Mouse (Mus musculus) forebrain, embryonic 14.5 days (tissue): ENCODE measurements at regions not wholly inside any gene's neighbourhood (a gene's known extent, or its start where the extent isn't known, plus 50 kb on each side); places are given as distances from the start of the nearest gene placed in this dataset.

Experiments
- ATAC-seq: fragments of 200-750 bp; cut with Nextera tagmentation; 2 replicates; pipeline ENCODE4 v1.8.0; 2017; ENCODE audit warnings: mild to moderate bottlenecking, moderate library complexity
- DNase-seq: peaks from one replicate; pipeline ENCODE4 v3.0.0-alpha.2; 2015; ENCODE audit warnings: low spot score
- H3K27ac ChIP-seq: fragments of 300-500 bp; sonication (generic); 2 replicates; pipeline ENCODE4 v1.5.1; 2014; ENCODE audit warnings: low read depth, mild to moderate bottlenecking, control low read depth, low read length, moderate library complexity
- H3K27me3 ChIP-seq: fragments of 300-500 bp; sonication (generic); replicated peaks from 2 replicates; pipeline ENCODE4 v1.6.1; 2014; ENCODE audit warnings: low read length, control low read depth, mixed read lengths; ENCODE audit not compliant: control insufficient read depth, insufficient read depth
- H3K36me3 ChIP-seq: fragments of 300-500 bp; sonication (generic); 2 replicates; pipeline ENCODE4 v1.6.1; 2014; ENCODE audit warnings: low read length, control low read depth; ENCODE audit not compliant: control insufficient read depth, insufficient read depth
- H3K4me1 ChIP-seq: fragments of 300-500 bp; sonication (generic); 2 replicates; pipeline ENCODE4 v1.6.1; 2014; ENCODE audit warnings: antibody characterized with exemption, low read length, control low read depth; ENCODE audit not compliant: control insufficient read depth, insufficient read depth
- H3K4me2 ChIP-seq: fragments of 300-500 bp; sonication (generic); 2 replicates; pipeline ENCODE4 v1.6.1; 2014; ENCODE audit warnings: mild to moderate bottlenecking, control low read depth, low read length
- H3K4me3 ChIP-seq: fragments of 300-500 bp; sonication (generic); 2 replicates; pipeline ENCODE4 v1.5.1; 2014; ENCODE audit warnings: low read depth, low read length, control low read depth
- H3K9ac ChIP-seq: fragments of 300-500 bp; sonication (generic); 2 replicates; pipeline ENCODE4 v1.6.1; 2014; ENCODE audit warnings: mild to moderate bottlenecking, low read length, control low read depth, moderate library complexity
- H3K9me3 ChIP-seq: fragments of 300-500 bp; sonication (generic); replicated peaks from 2 replicates; pipeline ENCODE4 v1.6.1; 2016; ENCODE audit warnings: low read length, control low read depth, mixed read lengths; ENCODE audit not compliant: control insufficient read depth
- WGBS: fragments of 180-500 bp; shearing (Covaris S2); extraction: QIAGEN DNeasy Blood & Tissue Kit; methylation state at CpG from one replicate; pipeline ENCODE4 v1.1.7; 2014; 5-methylcytosine and 5-hydroxymethylcytosine counted together

GRCm38 (mm10) chr14:25354288-25354850 lies 104.6 kb upstream of the Zmiz1 start:
- WGBS, result 54% methylated on average over 7 of the region's 7 CpGs

GRCm38 (mm10) chr14:25357805-25358204 lies 101.2 kb upstream of the Zmiz1 start:
- Histone ChIP-seq H3K9me3 (no peaks in the 10 kb centered on the region), H3K4me3 (no peak overlapping the region), H3K4me2 (no peak overlapping the region), H3K27ac (no peak overlapping the region), H3K27me3 (no peaks in the 10 kb centered on the region), H3K36me3 (no peaks in the 10 kb centered on the region), H3K9ac (no peak overlapping the region), H3K4me1 (peaks cover 5% of the 10 kb centered on the region)
- ATAC-seq (no peak), DNase-seq (no peak)
- WGBS, result 91% methylated on average over 9 of the region's 9 CpGs

More at GRCm38 (mm10) chr14:25354288-25354850, 104.6 kb upstream of the Zmiz1 start:
- no peaks in the 10 kb centered on the region for H3K9me3 ChIP-seq
- H3K36me3 ChIP-seq, result no peaks in the 10 kb centered on the region
- DNase-seq (no peak), ATAC-seq (no peak)
- H3K27ac ChIP-seq, result no peak overlapping the region
- no peak overlapping the region for H3K4me2 ChIP-seq
- no peak overlapping the region for H3K4me3 ChIP-seq
- no peaks in the 10 kb centered on the region for H3K27me3 ChIP-seq
- H3K9ac ChIP-seq, result no peak overlapping the region
- H3K4me1 ChIP-seq, result no peaks in the 10 kb centered on the region; the same call in 1 of the 2 replicates

- Histone ChIP-seq H3K4me3 (no peak overlapping the region), H3K4me2 (no peak overlapping the region), H3K4me1 (peaks cover 9% of the 10 kb centered on the region), H3K36me3 (no peaks in the 10 kb centered on the region), H3K27ac (no peak overlapping the region), H3K9me3 (no peaks in the 10 kb centered on the region), H3K9ac (no peak overlapping the region), H3K27me3 (no peaks in the 10 kb centered on the region)
- WGBS, result 90% methylated on average over 3 of the region's 3 CpGs
- no peak for ATAC-seq
- no peak for DNase-seq
Observed at GRCm38 (mm10) chr14:25359824-25360294, 99.1 kb upstream of the Zmiz1 start.

DNA sequence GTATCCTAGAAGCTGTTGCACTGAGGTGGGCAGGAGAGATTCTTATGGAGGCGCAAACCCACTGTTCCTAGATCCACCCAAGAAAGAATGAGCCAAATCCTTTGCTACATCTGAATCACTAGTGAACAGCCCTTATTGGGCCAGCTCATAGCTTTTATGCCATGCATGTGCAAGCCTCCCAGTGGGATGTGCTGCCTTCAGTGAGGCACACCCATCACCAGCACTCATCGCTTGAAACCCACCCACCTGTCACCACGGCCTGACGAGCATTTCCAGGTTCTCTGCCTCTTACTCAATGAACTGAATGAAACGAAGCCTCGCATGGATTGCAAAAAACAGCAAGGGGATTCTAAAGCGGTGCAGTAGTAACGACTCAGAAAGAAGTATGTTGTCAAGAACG lies 98.3 kb upstream of the Zmiz1 start:
- no peaks in the 10 kb centered on the region for H3K36me3 ChIP-seq
- H3K9me3 ChIP-seq, result no peaks in the 10 kb centered on the region
- H3K9ac ChIP-seq, result no peak overlapping the region
- H3K27me3 ChIP-seq, result no peaks in the 10 kb centered on the region
- H3K27ac ChIP-seq, result no peak overlapping the region
- no peak overlapping the region for H3K4me2 ChIP-seq
- ATAC-seq (no peak), DNase-seq (no peak)
- 67% methylated on average over 9 of the region's 9 CpGs for WGBS
- no peak overlapping the region for H3K4me3 ChIP-seq
- H3K4me1 ChIP-seq, result peaks cover 9% of the 10 kb centered on the region

DNA sequence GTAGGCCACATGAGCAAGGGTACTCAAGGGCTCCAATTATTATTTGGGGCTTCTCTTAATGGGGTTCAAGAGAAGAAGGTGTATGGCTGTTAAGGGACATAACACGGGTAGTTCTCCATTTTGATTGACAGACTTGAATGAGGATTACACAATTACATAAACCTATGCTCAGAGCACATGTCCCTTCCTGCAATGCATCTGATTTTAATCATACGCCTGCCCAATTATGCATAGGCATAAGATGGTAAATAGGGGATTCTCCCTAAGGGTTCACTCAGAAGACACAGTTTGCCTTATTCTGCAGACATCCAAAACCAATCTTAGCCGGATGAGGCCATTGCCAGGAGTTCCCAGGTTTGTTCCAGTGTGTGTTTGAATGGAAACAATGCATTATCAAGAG lies 97.9 kb upstream of the Zmiz1 start:
- 74% methylated on average over 3 of the region's 3 CpGs for WGBS
- Histone ChIP-seq H3K4me3 (no peak overlapping the region), H3K9ac (no peak overlapping the region), H3K27ac (no peak overlapping the region), H3K27me3 (no peaks in the 10 kb centered on the region), H3K36me3 (no peaks in the 10 kb centered on the region), H3K4me1 (peaks cover 13% of the 10 kb centered on the region), H3K9me3 (no peaks in the 10 kb centered on the region), H3K4me2 (no peak overlapping the region)
- DNase-seq (no peak), ATAC-seq (no peak)

DNA sequence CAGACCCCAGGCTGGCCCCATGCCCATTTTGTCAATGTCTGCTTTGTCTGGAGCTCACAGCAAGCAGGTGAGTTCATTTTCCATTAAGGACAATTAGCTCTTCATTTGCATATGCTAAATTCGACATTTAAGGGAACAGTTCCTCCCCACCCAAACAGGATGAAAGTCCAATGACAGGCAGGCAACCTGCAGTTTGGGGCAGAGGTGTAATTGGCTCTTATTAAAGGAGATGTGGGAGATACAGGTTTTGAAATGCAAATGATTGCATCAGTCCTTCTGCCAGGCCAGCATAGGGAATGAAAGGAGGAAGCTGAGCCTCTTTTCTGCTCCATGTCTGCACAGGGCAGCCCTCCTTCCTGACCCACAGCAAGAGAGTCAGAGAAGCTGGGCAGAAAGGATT lies 96.2 kb upstream of the Zmiz1 start:
- H3K9ac ChIP-seq, result no peak overlapping the region
- DNase-seq (peak; percentile 53), ATAC-seq (peak; percentile 42)
- no peaks in the 10 kb centered on the region for H3K36me3 ChIP-seq
- H3K4me3 ChIP-seq, result no peak overlapping the region
- H3K4me1 ChIP-seq, result peaks cover 14% of the 10 kb centered on the region
- no peaks in the 10 kb centered on the region for H3K9me3 ChIP-seq
- H3K27me3 ChIP-seq, result no peaks in the 10 kb centered on the region
- no peak overlapping the region for H3K4me2 ChIP-seq
- WGBS, result 3% methylated on average over 1 of the region's 1 CpGs
- H3K27ac ChIP-seq, result peak overlapping the region; percentile 15; the same call in 1 of the 2 replicates

DNA sequence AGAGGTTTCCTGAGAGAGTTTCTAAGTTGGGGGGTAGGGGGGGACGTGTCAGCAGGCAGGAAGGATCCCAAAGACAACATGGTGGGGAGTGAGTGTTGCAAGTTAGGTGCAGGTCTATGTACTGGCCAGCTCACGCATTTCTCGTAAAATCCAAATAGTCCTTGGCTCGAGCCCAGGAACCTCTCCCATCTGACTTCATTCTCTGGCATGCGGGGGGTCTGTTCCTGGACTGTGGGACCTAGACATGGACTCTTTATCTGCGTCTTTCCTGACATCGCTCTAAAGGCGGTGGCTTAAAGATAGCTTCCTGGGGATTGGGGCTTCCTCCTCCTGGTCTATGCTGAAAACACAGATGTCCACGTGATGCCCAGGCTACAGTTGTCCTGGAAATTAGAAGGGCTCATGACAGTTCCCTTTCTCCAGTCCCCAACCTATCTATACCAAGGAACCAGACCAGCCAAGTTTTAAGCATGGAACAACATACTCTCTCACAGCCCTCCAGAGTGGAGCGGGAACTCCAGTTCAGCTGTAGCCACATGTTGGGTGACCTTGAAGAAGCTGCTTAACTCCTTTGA lies 93.7 kb upstream of the Zmiz1 start:
- 85% methylated on average over 10 of the region's 10 CpGs for WGBS
- Histone ChIP-seq H3K4me1 (peaks cover 14% of the 10 kb centered on the region), H3K9ac (no peak overlapping the region), H3K4me2 (no peak overlapping the region), H3K9me3 (no peaks in the 10 kb centered on the region), H3K4me3 (no peak overlapping the region), H3K36me3 (no peaks in the 10 kb centered on the region), H3K27ac (no peak overlapping the region), H3K27me3 (no peaks in the 10 kb centered on the region)
- ATAC-seq (no peak), DNase-seq (no peak)

DNA sequence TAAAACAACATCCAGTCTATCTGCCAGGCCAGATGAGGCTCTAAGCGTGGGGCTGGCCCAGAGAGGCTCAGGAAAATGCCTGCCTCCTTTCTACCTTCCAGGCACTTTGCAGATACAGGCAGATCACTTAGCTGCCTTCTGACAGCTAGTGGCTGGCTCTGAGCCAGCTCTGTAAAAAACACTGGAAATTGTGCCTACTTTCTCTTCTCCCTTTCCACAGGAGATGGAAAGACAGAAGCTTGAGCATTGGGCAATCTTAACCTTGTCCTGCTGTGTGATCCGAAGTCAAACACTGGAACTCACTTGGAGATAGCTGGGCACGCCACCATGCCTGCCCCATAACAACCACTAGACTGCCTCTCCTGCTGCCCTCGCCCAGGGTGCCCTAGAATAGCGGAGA lies 93.0 kb upstream of the Zmiz1 start:
- no peak overlapping the region for H3K9ac ChIP-seq
- DNase-seq (peak; percentile 46), ATAC-seq (no peak)
- no peak overlapping the region for H3K4me3 ChIP-seq
- no peaks in the 10 kb centered on the region for H3K27me3 ChIP-seq
- WGBS, result 81% methylated on average over 5 of the region's 5 CpGs
- no peaks in the 10 kb centered on the region for H3K9me3 ChIP-seq
- peaks cover 18% of the 10 kb centered on the region for H3K4me1 ChIP-seq
- no peak overlapping the region for H3K4me2 ChIP-seq
- H3K36me3 ChIP-seq, result no peaks in the 10 kb centered on the region
- H3K27ac ChIP-seq, result no peak overlapping the region

GRCm38 (mm10) chr14:25370306-25371020 lies 88.5 kb upstream of the Zmiz1 start:
- Histone ChIP-seq H3K4me3 (no peak overlapping the region), H3K27me3 (no peaks in the 10 kb centered on the region), H3K4me2 (no peak overlapping the region), H3K9ac (no peak overlapping the region), H3K9me3 (no peaks in the 10 kb centered on the region), H3K27ac (peak overlapping the region; percentile 67; the same call in 1 of the 2 replicates), H3K4me1 (peaks cover 20% of the 10 kb centered on the region), H3K36me3 (no peaks in the 10 kb centered on the region)
- DNase-seq (no peak), ATAC-seq (no peak)
- WGBS, result 85% methylated on average over 6 of the region's 6 CpGs
